Mouse (Mus musculus) midbrain, embryonic 14.5 days (tissue): ENCODE data around the gene Zfp473. TPM values are rescaled to one million over a fixed set of nuclear protein-coding genes. Genes with fewer than 3 reads are reported as not detected.
"Not testable (repeated sequence)": the region's sequence is repeated elsewhere in the genome, so short reads cannot be mapped to it uniquely, and the experiment has no call there.

Source experiments
- ATAC-seq: fragments of 200-750 bp; cut with Nextera tagmentation; 2 replicates; pipeline ENCODE4 v1.8.0; 2017; ENCODE audit warnings: moderate number of reproducible peaks, moderate library complexity; ENCODE audit not compliant: low FRiP score, low TSS enrichment
- DNase-seq: peaks from one replicate; pipeline ENCODE4 v3.0.0-alpha.2; 2015
- H3K27ac ChIP-seq: fragments of 300-500 bp; sonication (generic); replicated peaks from 2 replicates; pipeline ENCODE4 v1.5.1; 2014; ENCODE audit warnings: mild to moderate bottlenecking, low read depth, low read length, moderate library complexity
- H3K27me3 ChIP-seq: fragments of 300-500 bp; sonication (generic); 2 replicates; pipeline ENCODE4 v1.6.1; 2014; ENCODE audit warnings: low read length, control low read depth, mixed read lengths; ENCODE audit not compliant: control insufficient read depth, insufficient read depth
- H3K36me3 ChIP-seq: fragments of 300-500 bp; sonication (generic); 2 replicates; pipeline ENCODE4 v1.6.1; 2014; ENCODE audit warnings: low read length, control low read depth; ENCODE audit not compliant: control insufficient read depth, insufficient read depth
- H3K4me1 ChIP-seq: fragments of 300-500 bp; sonication (generic); 2 replicates; pipeline ENCODE4 v1.6.1; 2014; ENCODE audit warnings: mild to moderate bottlenecking, antibody characterized with exemption, low read length, control low read depth; ENCODE audit not compliant: control insufficient read depth, insufficient read depth
- H3K4me2 ChIP-seq: fragments of 300-500 bp; sonication (generic); 2 replicates; pipeline ENCODE4 v1.6.1; 2014; ENCODE audit warnings: mild to moderate bottlenecking, low read length, moderate library complexity
- H3K4me3 ChIP-seq: fragments of 300-500 bp; sonication (generic); replicated peaks from 2 replicates; pipeline ENCODE4 v1.5.1; 2014; ENCODE audit warnings: low read depth, low read length
- H3K9ac ChIP-seq: fragments of 300-500 bp; sonication (generic); replicated peaks from 2 replicates; pipeline ENCODE4 v1.6.1; 2014; ENCODE audit warnings: mild to moderate bottlenecking, low read length, moderate library complexity
- H3K9me3 ChIP-seq: fragments of 300-500 bp; sonication (generic); 2 replicates; pipeline ENCODE4 v1.6.1; 2016; ENCODE audit warnings: low read length, control low read depth, mixed read lengths; ENCODE audit not compliant: control insufficient read depth
- WGBS: fragments of 180-500 bp; shearing (Covaris S2); extraction: QIAGEN DNeasy Blood & Tissue Kit; methylation state at CpG from one replicate; pipeline ENCODE4 v1.1.7; 2014; 5-methylcytosine and 5-hydroxymethylcytosine counted together
- polyA plus RNA-seq: library from polyadenylated mRNA; unstranded; fragments of >200 nt; fragmentation: Nextera tagmentation; extraction: Ambion mirVana; gene quantifications from 2 replicates; pipeline ENCODE4 v1.2.1, GENCODE M21; 2014

Gene Zfp473
- polyA plus RNA-seq: 0.58 and 0.89 TPM in 2 replicates

- not testable (repeated sequence) for H3K4me1 ChIP-seq, H3K4me3 ChIP-seq, DNase-seq, H3K9me3 ChIP-seq, ATAC-seq, H3K4me2 ChIP-seq, H3K27me3 ChIP-seq, H3K9ac ChIP-seq, H3K27ac ChIP-seq
- 100% methylated on average over 1 of the region's 1 CpGs for WGBS
- H3K36me3 ChIP-seq: peaks cover 38% of the 10 kb centered on the region
These were observed at the start of gene Zfp473 for GRCm38 (mm10) chr7:44750950-44751349. Zfp473 (minus strand) TSS chr7:44751050.

- Histone ChIP-seq H3K27me3 (no peaks in the 10 kb centered on the region), H3K4me1 (no peaks in the 10 kb centered on the region)
- 87% methylated on average over 6 of the region's 6 CpGs for WGBS
These were observed 41.9 kb upstream of the Zfp473 start for GRCm38 (mm10) chr7:44792781-44793180.

GRCm38 (mm10) chr7:44790066-44790465, 39.2 kb upstream of the Zfp473 start:
- Histone ChIP-seq H3K36me3 (no peaks in the 10 kb centered on the region), H3K9ac (no peak overlapping the region), H3K27me3 (no peaks in the 10 kb centered on the region), H3K27ac (no peak overlapping the region), H3K4me2 (no peak overlapping the region), H3K4me3 (no peak overlapping the region), H3K9me3 (no peaks in the 10 kb centered on the region), H3K4me1 (no peaks in the 10 kb centered on the region)
- DNase-seq: no peak
- no peak for ATAC-seq
- WGBS: 56% methylated on average over 4 of the region's 4 CpGs

More at GRCm38 (mm10) chr7:44792781-44793180, 41.9 kb upstream of the Zfp473 start:
- ATAC-seq (no peak), DNase-seq (no peak)
- H3K27ac ChIP-seq: no peak overlapping the region
- H3K4me2 ChIP-seq: no peak overlapping the region
- no peak overlapping the region for H3K9ac ChIP-seq
- H3K4me3 ChIP-seq: no peak overlapping the region
- no peaks in the 10 kb centered on the region for H3K9me3 ChIP-seq
- no peaks in the 10 kb centered on the region for H3K36me3 ChIP-seq

- H3K9me3 ChIP-seq: no peaks in the 10 kb centered on the region
- H3K4me2 ChIP-seq: no peak overlapping the region
- no peaks in the 10 kb centered on the region for H3K36me3 ChIP-seq
- no peak for DNase-seq
- H3K4me3 ChIP-seq: no peak overlapping the region
- H3K9ac ChIP-seq: no peak overlapping the region
- WGBS: 80% methylated on average over 3 of the region's 3 CpGs
- no peaks in the 10 kb centered on the region for H3K27me3 ChIP-seq
- no peaks in the 10 kb centered on the region for H3K4me1 ChIP-seq
- H3K27ac ChIP-seq: no peak overlapping the region
- ATAC-seq: no peak
These were observed 38.7 kb upstream of the Zfp473 start for GRCm38 (mm10) chr7:44789531-44789930.

- no peaks in the 10 kb centered on the region for H3K9me3 ChIP-seq
- H3K4me2 ChIP-seq: no peak overlapping the region
- H3K4me3 ChIP-seq: no peak overlapping the region
- no peak for DNase-seq
- H3K4me1 ChIP-seq: no peaks in the 10 kb centered on the region
- peaks cover 11% of the 10 kb centered on the region for H3K36me3 ChIP-seq
- no peak overlapping the region for H3K9ac ChIP-seq
- H3K27me3 ChIP-seq: no peaks in the 10 kb centered on the region
- WGBS: 90% methylated on average over 8 of the region's 8 CpGs
- H3K27ac ChIP-seq: no peak overlapping the region
- no peak for ATAC-seq
These were observed 29.3 kb upstream of the Zfp473 start for GRCm38 (mm10) chr7:44780101-44780500.

GRCm38 (mm10) chr7:44776849-44777498, 26.1 kb upstream of the Zfp473 start:
- DNase-seq (no peak), ATAC-seq (no peak)
- 93% methylated on average over 9 of the region's 9 CpGs for WGBS
- no peaks in the 10 kb centered on the region for H3K4me1 ChIP-seq
- no peaks in the 10 kb centered on the region for H3K9me3 ChIP-seq
- H3K9ac ChIP-seq: no peak overlapping the region
- H3K4me3 ChIP-seq: no peak overlapping the region
- no peak overlapping the region for H3K27ac ChIP-seq
- H3K27me3 ChIP-seq: no peaks in the 10 kb centered on the region
- peaks cover 26% of the 10 kb centered on the region for H3K36me3 ChIP-seq
- no peak overlapping the region for H3K4me2 ChIP-seq

GRCm38 (mm10) chr7:44772591-44773204, 21.8 kb upstream of the Zfp473 start:
- Histone ChIP-seq H3K36me3 (peaks cover 65% of the 10 kb centered on the region), H3K9ac (no peak overlapping the region), H3K27ac (no peak overlapping the region), H3K4me3 (no peak overlapping the region), H3K9me3 (no peaks in the 10 kb centered on the region), H3K4me1 (no peaks in the 10 kb centered on the region), H3K4me2 (no peak overlapping the region), H3K27me3 (no peaks in the 10 kb centered on the region)
- 91% methylated on average over 8 of the region's 8 CpGs for WGBS
- DNase-seq: no peak
- ATAC-seq: no peak

GRCm38 (mm10) chr7:44770046-44770578, 19.3 kb upstream of the Zfp473 start:
- Histone ChIP-seq H3K4me2 (no peak overlapping the region), H3K36me3 (peaks cover 78% of the 10 kb centered on the region), H3K9me3 (no peaks in the 10 kb centered on the region), H3K4me1 (no peaks in the 10 kb centered on the region), H3K4me3 (no peak overlapping the region), H3K27ac (no peak overlapping the region), H3K27me3 (no peaks in the 10 kb centered on the region), H3K9ac (no peak overlapping the region)
- WGBS: 19% methylated on average over 6 of the region's 6 CpGs
- ATAC-seq (no peak), DNase-seq (peak; percentile 58)

GRCm38 (mm10) chr7:44768129-44768528, 17.3 kb upstream of the Zfp473 start:
- ATAC-seq (no peak), DNase-seq (no peak)
- Histone ChIP-seq H3K36me3 (peaks cover 85% of the 10 kb centered on the region), H3K4me2 (no peak overlapping the region), H3K9me3 (no peaks in the 10 kb centered on the region), H3K4me1 (no peaks in the 10 kb centered on the region), H3K27ac (no peak overlapping the region), H3K27me3 (no peaks in the 10 kb centered on the region), H3K4me3 (no peak overlapping the region), H3K9ac (no peak overlapping the region)
- 84% methylated on average over 5 of the region's 5 CpGs for WGBS
